Mouse (Mus musculus) limb, embryonic 14.5 days (tissue): ENCODE data around the gene 2010003K11Rik. TPM values are rescaled to one million over a fixed set of nuclear protein-coding genes. Genes with fewer than 3 reads are reported as not detected.
A peak's percentile ranks its signal among the peaks of the same experiment; 100 is the strongest.

ENCODE experiments used
- ATAC-seq: fragments of 200-750 bp; cut with Nextera tagmentation; 2 replicates; pipeline ENCODE4 v1.8.0; 2017; ENCODE audit warnings: low read depth, moderate number of reproducible peaks, moderate TSS enrichment; ENCODE audit not compliant: low FRiP score
- DNase-seq: peaks from one replicate; pipeline ENCODE4 v3.0.0-alpha.2; 2015; ENCODE audit warnings: low spot score
- H3K27ac ChIP-seq: fragments of 300-500 bp; sonication (generic); replicated peaks from 2 replicates; pipeline ENCODE4 v1.5.1; 2014; ENCODE audit warnings: low read depth, mild to moderate bottlenecking, low read length, moderate library complexity, mixed read lengths
- H3K27me3 ChIP-seq: fragments of 300-500 bp; sonication (generic); 2 replicates; pipeline ENCODE4 v1.6.1; 2014; ENCODE audit warnings: low read length, mixed read lengths; ENCODE audit not compliant: control insufficient read depth, insufficient read depth
- H3K36me3 ChIP-seq: fragments of 300-500 bp; sonication (generic); 2 replicates; pipeline ENCODE4 v1.6.1; 2014; ENCODE audit warnings: mild to moderate bottlenecking, low read length, moderate library complexity, mixed read lengths; ENCODE audit not compliant: control insufficient read depth, insufficient read depth
- H3K4me1 ChIP-seq: fragments of 300-500 bp; sonication (generic); 2 replicates; pipeline ENCODE4 v1.6.1; 2014; ENCODE audit warnings: antibody characterized with exemption, low read length, mixed read lengths; ENCODE audit not compliant: control insufficient read depth, insufficient read depth
- H3K4me2 ChIP-seq: fragments of 300-500 bp; sonication (generic); replicated peaks from 2 replicates; pipeline ENCODE4 v1.6.1; 2014; ENCODE audit warnings: low read depth, mild to moderate bottlenecking, low read length, moderate library complexity; ENCODE audit not compliant: severe bottlenecking
- H3K4me3 ChIP-seq: fragments of 300-500 bp; sonication (generic); replicated peaks from 2 replicates; pipeline ENCODE4 v1.5.1; 2014; ENCODE audit warnings: low read length
- H3K9ac ChIP-seq: fragments of 300-500 bp; sonication (generic); 2 replicates; pipeline ENCODE4 v1.6.1; 2014; ENCODE audit warnings: mild to moderate bottlenecking, low read depth, low read length, moderate library complexity; ENCODE audit not compliant: severe bottlenecking
- H3K9me3 ChIP-seq: fragments of 300-500 bp; sonication (generic); 2 replicates; pipeline ENCODE4 v1.6.1; 2016; ENCODE audit warnings: low read length; ENCODE audit not compliant: control insufficient read depth
- POLR2A ChIP-seq: fragments of 200-500 bp; IDR thresholded peaks from 2 replicates; pipeline ENCODE4 v1.8.0; 2012; ENCODE audit warnings: inconsistent platforms, mild to moderate bottlenecking, moderate library complexity, borderline replicate concordance; ENCODE audit not compliant: insufficient read depth, insufficient read length; ENCODE audit errors: extremely low read depth
- WGBS: fragments of 180-500 bp; shearing (Covaris S2); extraction: QIAGEN DNeasy Blood & Tissue Kit; methylation state at CpG from one replicate; pipeline ENCODE4 v1.1.7; 2014; 5-methylcytosine and 5-hydroxymethylcytosine counted together
- polyA plus RNA-seq, 2 experiments: library from polyadenylated mRNA; depleted of rRNA in 1 of 2; stranded (reverse) in 1 of 2; unstranded in 1 of 2; fragments of >200 nt; fragmentation: Nextera tagmentation in 1 of 2; extraction: Ambion mirVana in 1 of 2; gene quantifications; 2 replicates each; pipeline versions ENCODE4 v1.2.1 to v1.2.3; 2012 to 2014

Gene 2010003K11Rik
- polyA plus RNA-seq, 2 experiments, result not detected

GRCm38 (mm10) chr19:4487877-4488276 lies 10.5 kb downstream of the 2010003K11Rik start:
- Histone ChIP-seq H3K27ac (no peak overlapping the region), H3K36me3 (no peaks in the 10 kb centered on the region), H3K4me2 (no peak overlapping the region), H3K27me3 (no peaks in the 10 kb centered on the region), H3K9me3 (no peaks in the 10 kb centered on the region), H3K4me1 (no peaks in the 10 kb centered on the region), H3K4me3 (no peak overlapping the region), H3K9ac (no peak overlapping the region)
- no peak for TF ChIP-seq POLR2A
- DNase-seq (no peak), ATAC-seq (no peak)
- WGBS, result 60% methylated on average over 2 of the region's 2 CpGs

- DNase-seq (no peak), ATAC-seq (no peak)
- Histone ChIP-seq H3K27ac (no peak overlapping the region), H3K9ac (0 out of 2 replicates have a peak overlapping the region, but pooled peaks have one; percentile 16), H3K4me2 (no peak overlapping the region), H3K27me3 (no peaks in the 10 kb centered on the region), H3K9me3 (no peaks in the 10 kb centered on the region), H3K4me3 (no peak overlapping the region), H3K4me1 (no peaks in the 10 kb centered on the region), H3K36me3 (no peaks in the 10 kb centered on the region)
- 53% methylated on average over 5 of the region's 5 CpGs for WGBS
- TF ChIP-seq POLR2A, result no peak
Observed at GRCm38 (mm10) chr19:4485006-4485405, 13.4 kb downstream of the 2010003K11Rik start.

- ATAC-seq (no peak), DNase-seq (no peak)
- Histone ChIP-seq H3K4me2 (no peak overlapping the region), H3K27ac (no peak overlapping the region), H3K27me3 (peaks cover 7% of the 10 kb centered on the region; the same call in 1 of the 2 replicates), H3K9ac (no peak overlapping the region), H3K36me3 (no peaks in the 10 kb centered on the region), H3K4me3 (no peak overlapping the region), H3K4me1 (peaks cover under 1% of the 10 kb centered on the region; the same call in 1 of the 2 replicates), H3K9me3 (no peaks in the 10 kb centered on the region)
- 88% methylated on average over 3 of the region's 3 CpGs for WGBS
- TF ChIP-seq POLR2A, result no peak
Observed at GRCm38 (mm10) chr19:4482111-4482859, 16.1 kb downstream of the 2010003K11Rik start.

GRCm38 (mm10) chr19:4481326-4481725 lies 17.1 kb downstream of the 2010003K11Rik start:
- DNase-seq, result no peak
- ATAC-seq, result no peak

GRCm38 (mm10) chr19:4480041-4480440 lies 18.3 kb downstream of the 2010003K11Rik start:
- TF ChIP-seq POLR2A, result no peak
- Histone ChIP-seq H3K4me2 (no peak overlapping the region), H3K27me3 (peaks cover 30% of the 10 kb centered on the region), H3K27ac (no peak overlapping the region), H3K36me3 (no peaks in the 10 kb centered on the region), H3K9ac (no peak overlapping the region), H3K4me3 (no peak overlapping the region), H3K4me1 (peaks cover 4% of the 10 kb centered on the region), H3K9me3 (no peaks in the 10 kb centered on the region)
- no peak for ATAC-seq
- no peak for DNase-seq
- WGBS, result 82% methylated on average over 2 of the region's 2 CpGs

More at GRCm38 (mm10) chr19:4481326-4481725, 17.1 kb downstream of the 2010003K11Rik start:
- Histone ChIP-seq H3K9ac (no peak overlapping the region), H3K36me3 (no peaks in the 10 kb centered on the region), H3K27ac (no peak overlapping the region), H3K27me3 (peaks cover 17% of the 10 kb centered on the region), H3K9me3 (no peaks in the 10 kb centered on the region), H3K4me2 (no peak overlapping the region), H3K4me3 (no peak overlapping the region), H3K4me1 (peaks cover 4% of the 10 kb centered on the region)
- 37% methylated on average over 4 of the region's 4 CpGs for WGBS
- no peak for TF ChIP-seq POLR2A
